Mouse (Mus musculus) embryonic facial prominence, embryonic 11.5 days (tissue): ENCODE data around the gene Lrrc26. TPM values are rescaled to one million over a fixed set of nuclear protein-coding genes. Genes with fewer than 3 reads are reported as not detected.

Source experiments
- ATAC-seq: fragments of 200-750 bp; cut with Nextera tagmentation; replicated peaks from 2 replicates; pipeline ENCODE4 v1.8.0; 2017; ENCODE audit warnings: low read depth; ENCODE audit not compliant: insufficient number of reproducible peaks, low FRiP score, low TSS enrichment
- DNase-seq: peaks from one replicate; pipeline ENCODE4 v3.0.0-alpha.2; 2015; ENCODE audit warnings: low spot score
- H3K27ac ChIP-seq: fragments of 300-500 bp; sonication (generic); replicated peaks from 2 replicates; pipeline ENCODE4 v1.5.1; 2014; ENCODE audit warnings: mild to moderate bottlenecking, low read depth, low read length, control low read depth
- H3K27me3 ChIP-seq: fragments of 300-500 bp; sonication (generic); 2 replicates; pipeline ENCODE4 v1.6.1; 2014; ENCODE audit warnings: mild to moderate bottlenecking, low read length, moderate library complexity, mixed read lengths; ENCODE audit not compliant: control insufficient read depth, insufficient read depth
- H3K36me3 ChIP-seq: fragments of 300-500 bp; sonication (generic); replicated peaks from 2 replicates; pipeline ENCODE4 v1.6.1; 2014; ENCODE audit warnings: low read depth, mild to moderate bottlenecking, low read length, moderate library complexity, mixed read lengths; ENCODE audit not compliant: control insufficient read depth, insufficient read depth
- H3K4me1 ChIP-seq: fragments of 300-500 bp; sonication (generic); 2 replicates; pipeline ENCODE4 v1.6.1; 2014; ENCODE audit warnings: low read length, mixed read lengths; ENCODE audit not compliant: control insufficient read depth, insufficient read depth
- H3K4me2 ChIP-seq: fragments of 300-500 bp; sonication (generic); 2 replicates; pipeline ENCODE4 v1.6.1; 2014; ENCODE audit warnings: low read depth, mild to moderate bottlenecking, control low read depth, low read length, moderate library complexity
- H3K4me3 ChIP-seq: fragments of 300-500 bp; sonication (generic); 2 replicates; pipeline ENCODE4 v1.5.1; 2014; ENCODE audit warnings: low read depth, low read length, control low read depth
- H3K9ac ChIP-seq: fragments of 300-500 bp; sonication (generic); replicated peaks from 2 replicates; pipeline ENCODE4 v1.6.1; 2014; ENCODE audit warnings: mild to moderate bottlenecking, control low read depth, low read length
- H3K9me3 ChIP-seq: fragments of 300-500 bp; sonication (generic); replicated peaks from 2 replicates; pipeline ENCODE4 v1.6.1; 2016; ENCODE audit warnings: mild to moderate bottlenecking, low read length, inconsistent platforms, mixed read lengths; ENCODE audit not compliant: control insufficient read depth
- WGBS: fragments of 180-500 bp; shearing (Covaris S2); extraction: QIAGEN DNeasy Blood & Tissue Kit; methylation state at CpG from one replicate; pipeline ENCODE4 v1.1.7; 2014; 5-methylcytosine and 5-hydroxymethylcytosine counted together
- polyA plus RNA-seq: library from polyadenylated mRNA; unstranded; fragments of >200 nt; fragmentation: Nextera tagmentation; extraction: Ambion mirVana; gene quantifications from 2 replicates; pipeline ENCODE4 v1.2.1, GENCODE M21; 2014

Lrrc26 gene
- polyA plus RNA-seq, 1 experiment from 2014 or later: not detected

DNA sequence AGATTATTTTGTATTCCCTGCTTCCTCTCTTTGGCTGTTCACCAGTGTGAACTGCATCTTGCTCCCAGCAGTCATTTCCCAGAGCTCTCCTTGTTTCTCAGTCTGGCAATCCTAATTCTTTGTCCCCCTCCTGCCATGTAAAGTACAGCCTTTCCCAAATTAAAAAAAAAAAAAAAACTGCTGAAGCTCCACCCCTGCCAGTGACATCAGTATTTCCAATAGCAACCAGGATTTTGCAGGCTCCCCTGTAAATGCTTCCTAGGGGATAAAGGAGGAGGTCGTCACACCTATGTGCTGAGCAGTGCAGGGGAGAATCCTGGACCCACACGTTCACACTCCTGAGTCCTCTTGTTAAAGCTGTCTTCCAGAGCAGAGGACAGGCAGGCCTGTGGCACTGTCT lies 30.4 kb downstream of the Lrrc26 start:
- Histone ChIP-seq H3K27me3 (peaks cover 20% of the 10 kb centered on the region), H3K9ac (no peak overlapping the region), H3K27ac (no peak overlapping the region), H3K36me3 (no peaks in the 10 kb centered on the region), H3K4me1 (no peaks in the 10 kb centered on the region), H3K4me2 (no peak overlapping the region), H3K9me3 (no peaks in the 10 kb centered on the region), H3K4me3 (no peak overlapping the region)
- DNase-seq (no peak), ATAC-seq (no peak)
- WGBS: 38% methylated on average over 2 of the region's 2 CpGs

DNA sequence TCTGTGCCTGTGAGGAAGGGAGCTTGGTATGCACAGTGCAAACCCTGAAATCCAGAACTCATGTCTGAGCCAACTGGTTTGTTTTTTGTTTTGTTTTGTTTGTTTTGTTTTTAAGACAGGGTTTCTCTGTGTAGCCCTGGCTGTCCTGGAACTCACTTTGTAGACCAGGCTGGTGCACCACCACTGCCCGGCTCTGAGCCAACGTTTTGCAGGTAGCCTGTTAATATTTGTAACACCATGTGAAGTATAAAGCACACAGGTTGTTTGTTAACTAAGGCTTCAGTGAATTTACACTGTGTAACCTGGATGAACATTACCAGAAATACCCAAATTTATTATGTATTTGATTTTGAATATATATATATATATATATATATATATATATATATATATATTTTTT lies 36.3 kb downstream of the Lrrc26 start:
- WGBS: 77% methylated on average over 2 of the region's 2 CpGs
- ATAC-seq (no peak), DNase-seq (no peak)
- no peak overlapping the region for H3K27ac ChIP-seq
- no peaks in the 10 kb centered on the region for H3K27me3 ChIP-seq
- H3K9ac ChIP-seq: no peak overlapping the region
- no peaks in the 10 kb centered on the region for H3K36me3 ChIP-seq
- no peaks in the 10 kb centered on the region for H3K9me3 ChIP-seq
- no peaks in the 10 kb centered on the region for H3K4me1 ChIP-seq
- no peak overlapping the region for H3K4me3 ChIP-seq
- H3K4me2 ChIP-seq: no peak overlapping the region

DNA sequence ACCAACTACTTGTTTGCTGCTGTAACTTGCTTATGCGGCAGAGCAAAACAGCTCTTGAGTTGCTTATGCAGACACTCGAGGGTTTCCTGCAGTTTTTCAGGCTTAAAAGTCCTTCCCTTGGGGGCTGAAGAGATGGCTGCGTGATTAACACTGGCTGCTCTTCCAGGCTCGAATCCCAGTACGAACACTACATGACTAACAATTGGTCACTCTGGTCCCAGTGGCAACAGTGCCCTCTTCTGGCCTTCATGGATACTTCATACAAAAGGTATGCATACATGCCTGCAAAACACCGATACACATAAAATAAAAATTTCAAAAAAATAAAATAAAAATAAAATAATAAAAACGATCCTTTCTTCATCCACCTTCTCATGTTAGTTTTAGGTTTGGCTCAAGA lies 38.7 kb downstream of the Lrrc26 start:
- Histone ChIP-seq H3K9ac (no peak overlapping the region), H3K36me3 (no peaks in the 10 kb centered on the region), H3K4me1 (no peaks in the 10 kb centered on the region; the same call in none of the 2 replicates), H3K27ac (no peak overlapping the region), H3K27me3 (no peaks in the 10 kb centered on the region), H3K4me2 (no peak overlapping the region), H3K4me3 (no peak overlapping the region), H3K9me3 (no peaks in the 10 kb centered on the region)
- 41% methylated on average over 7 of the region's 7 CpGs for WGBS
- peak; percentile 33 for DNase-seq
- no peak for ATAC-seq

DNA sequence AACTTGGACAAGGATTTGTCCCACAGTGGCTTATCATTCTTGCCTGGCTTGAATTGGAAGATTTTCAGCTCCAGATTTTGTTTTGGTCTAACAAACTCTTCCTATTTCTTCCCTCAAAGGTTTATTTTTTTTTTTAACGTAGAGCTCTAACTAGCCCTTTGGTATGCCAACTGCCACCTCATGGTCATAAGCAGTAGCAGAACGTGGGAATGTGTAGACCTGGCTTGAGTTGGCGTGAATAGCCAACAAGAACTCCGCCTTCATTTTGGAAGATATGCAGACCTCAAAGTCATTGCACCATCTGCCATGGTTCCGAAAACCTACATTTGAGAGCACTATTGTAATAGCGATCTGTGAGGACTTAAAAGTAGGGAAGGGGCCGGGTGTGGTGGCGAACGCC lies 41.8 kb downstream of the Lrrc26 start:
- Histone ChIP-seq H3K4me2 (peak overlapping the region; percentile 54), H3K4me1 (no peaks in the 10 kb centered on the region; the same call in none of the 2 replicates), H3K36me3 (peaks cover 3% of the 10 kb centered on the region; the same call in 1 of the 2 replicates), H3K9ac (peak overlapping the region; percentile 96), H3K4me3 (peak overlapping the region; percentile 94), H3K9me3 (no peaks in the 10 kb centered on the region), H3K27ac (no peak overlapping the region), H3K27me3 (no peaks in the 10 kb centered on the region)
- 59% methylated on average over 9 of the region's 9 CpGs for WGBS
- DNase-seq: no peak
- no peak for ATAC-seq

DNA sequence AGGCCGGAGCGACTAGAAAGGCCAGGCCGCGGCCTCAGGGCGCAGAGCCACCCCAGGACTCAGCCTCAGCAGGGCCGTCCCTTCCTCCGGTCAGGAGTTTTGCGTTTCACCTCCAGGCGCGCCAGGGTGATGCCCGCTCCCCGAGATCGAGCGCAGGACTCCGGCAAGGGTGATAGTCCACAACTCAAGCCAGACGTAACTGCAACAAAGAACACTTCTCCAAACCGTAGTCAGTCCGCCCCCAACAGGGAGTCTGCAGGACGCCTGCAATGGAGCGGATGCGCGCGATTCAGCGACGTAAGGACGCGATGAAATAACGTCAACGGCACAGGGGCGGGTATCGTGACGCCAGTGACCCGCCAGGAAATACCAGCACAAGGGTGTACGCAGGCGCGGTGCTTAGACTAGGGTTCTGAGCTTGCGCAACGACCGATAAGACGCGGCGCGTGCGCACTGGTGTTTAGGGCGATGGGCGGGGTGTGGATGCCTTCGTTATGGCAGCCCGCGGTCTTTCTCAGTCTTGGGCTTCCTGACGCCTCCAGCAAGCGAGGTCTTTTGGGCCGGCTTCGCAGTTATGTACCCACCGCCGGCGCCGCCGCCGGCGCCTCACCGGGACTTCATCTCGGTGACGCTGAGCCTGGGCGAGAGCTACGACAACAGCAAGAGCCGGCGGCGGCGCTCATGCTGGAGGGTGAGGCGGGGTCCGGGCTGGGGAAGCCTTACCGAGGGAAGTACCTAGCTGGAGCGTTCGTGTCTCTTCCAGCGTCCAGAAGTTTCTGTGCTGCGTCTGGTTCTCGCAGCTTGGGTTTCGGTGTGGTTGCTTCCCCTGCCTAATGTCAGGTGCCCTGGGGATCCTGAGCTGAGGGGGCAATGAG lies 42.8 kb downstream of the Lrrc26 start, which contains the start of gene Man1b1:
TSS of gene Man1b1 (plus strand) at position 53 of the 875 bp plus-strand sequence.
- DNase-seq: peak; percentile 100
- peak; percentile 95 for ATAC-seq
- H3K4me3 ChIP-seq: peak within 1 kb of the TSS; percentile 94
- H3K27ac ChIP-seq: peak within 1 kb of the TSS; percentile 76
- H3K9me3 ChIP-seq: no peaks in the 10 kb centered on the region
- no peaks in the 10 kb centered on the region for H3K27me3 ChIP-seq
- H3K36me3 ChIP-seq: peaks cover 3% of the 10 kb centered on the region; the same call in 1 of the 2 replicates
- H3K4me2 ChIP-seq: peak within 1 kb of the TSS; percentile 83
- peak within 1 kb of the TSS; percentile 96 for H3K9ac ChIP-seq
- under 1% methylated on average over 78 of the region's 78 CpGs for WGBS
- no peaks in the 10 kb centered on the region; the same call in none of the 2 replicates for H3K4me1 ChIP-seq

DNA sequence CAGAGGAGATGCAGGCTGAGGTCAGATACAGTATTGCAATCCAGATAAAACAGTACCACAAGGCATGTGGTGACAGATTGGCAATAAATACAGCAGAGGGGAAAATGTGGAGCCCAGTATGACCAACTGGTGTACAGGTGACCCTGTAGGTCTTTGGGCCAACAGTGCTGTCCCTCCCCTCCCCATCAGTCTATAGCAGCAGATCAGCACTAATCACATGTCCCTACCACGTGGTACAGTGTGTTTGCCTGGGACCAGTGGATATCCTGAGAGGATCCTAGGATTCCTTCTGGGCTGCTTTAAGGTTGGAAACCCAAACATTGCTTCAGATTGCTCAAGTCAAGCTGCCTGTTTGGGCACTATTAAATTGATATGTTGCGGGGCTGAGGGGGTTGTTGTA lies 43.9 kb downstream of the Lrrc26 start:
- WGBS: 84% methylated on average over 2 of the region's 2 CpGs

DNA sequence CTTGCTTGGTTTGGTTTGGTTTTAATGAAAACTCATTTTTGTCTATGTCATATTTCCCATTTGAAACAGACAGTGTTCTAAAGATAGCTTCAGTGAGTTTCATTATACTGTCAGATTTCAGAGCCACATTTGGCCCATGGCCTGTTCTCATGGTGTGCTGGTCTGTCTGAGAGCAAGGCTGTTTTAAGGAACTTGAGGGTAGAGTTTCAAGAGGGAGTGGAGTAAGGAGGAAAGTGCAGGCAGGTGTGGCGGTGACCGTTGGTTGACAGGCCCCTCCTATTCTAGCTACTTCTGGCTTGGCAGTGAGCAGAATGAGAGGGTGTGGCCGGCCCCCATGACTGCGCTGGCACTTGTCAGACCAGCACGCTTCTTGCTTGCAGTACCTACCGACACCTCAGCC lies 48.6 kb downstream of the Lrrc26 start:
- Histone ChIP-seq H3K4me3 (no peak overlapping the region), H3K4me1 (no peaks in the 10 kb centered on the region; the same call in none of the 2 replicates), H3K27me3 (no peaks in the 10 kb centered on the region), H3K4me2 (no peak overlapping the region), H3K27ac (no peak overlapping the region), H3K36me3 (peaks cover 10% of the 10 kb centered on the region), H3K9ac (no peak overlapping the region), H3K9me3 (no peaks in the 10 kb centered on the region)
- no peak for ATAC-seq
- DNase-seq: no peak
- whole genome bisulfite sequencing: 97% methylated on average over 6 of the region's 6 CpGs

More for the DNA sequence above, 43.9 kb downstream of the Lrrc26 start:
- Histone ChIP-seq H3K4me1 (no peaks in the 10 kb centered on the region; the same call in none of the 2 replicates), H3K27ac (no peak overlapping the region), H3K4me3 (peak overlapping the region; percentile 94), H3K27me3 (no peaks in the 10 kb centered on the region), H3K36me3 (peaks cover 6% of the 10 kb centered on the region; the same call in 1 of the 2 replicates), H3K4me2 (peak overlapping the region; percentile 83; the same call in 1 of the 2 replicates), H3K9ac (peak overlapping the region; percentile 83), H3K9me3 (no peaks in the 10 kb centered on the region)
- ATAC-seq (no peak), DNase-seq (no peak)
